Mouse (Mus musculus): ENCODE measurements around the gene Ccdc43.

- TF ChIP-seq MAX (IDR thresholded peaks at IDR 0.05; ENCODE audit: low read length) (no peak), ELF1 (IDR thresholded peaks at IDR 0.05; ENCODE audit: low read depth, low read length) (no peak), EP300 (IDR thresholded peaks at IDR 0.05; ENCODE audit: low read length) (no peak), POLR2A (IDR thresholded peaks at IDR 0.05; ENCODE audit: low read depth, low read length) (no peak), CTCF (conservative IDR thresholded peaks at IDR 0.05 in 1 of 2, IDR thresholded peaks at IDR 0.05 in 1 of 2; ENCODE audit: low read depth in 2 of 2, low read length in 2 of 2) (no peak), RCOR1 (conservative IDR thresholded peaks at IDR 0.05; ENCODE audit: low read depth, low read length) (no peak), NELFE (IDR thresholded peaks at IDR 0.05; ENCODE audit: low read depth, low read length) (no peak), CHD2 (IDR thresholded peaks at IDR 0.05; ENCODE audit: low read length) (no peak), SIN3A (IDR thresholded peaks at IDR 0.05; ENCODE audit: low read length) (no peak), ZC3H11A (IDR thresholded peaks at IDR 0.05; ENCODE audit: low read depth, low read length) (no peak), TBP (conservative IDR thresholded peaks at IDR 0.05; ENCODE audit: low read depth, low read length) (no peak), MAFK (IDR thresholded peaks at IDR 0.05; ENCODE audit: insufficient replicate concordance, low read length) (no peak), UBTF (IDR thresholded peaks at IDR 0.05; ENCODE audit: low read depth, low read length) (no peak)
These were observed 43.1 kb upstream of the Ccdc43 start for GRCm38 (mm10) chr11:102740634-102741033.
